Mouse (Mus musculus): ENCODE data around the gene Acd.

Gene Acd

GRCm38 (mm10) chr8:105700566-105700965, 336 bp downstream of the Acd start:
- peak; percentile 51 for DNase-seq

- DNase-seq = no peak
Measured at GRCm38 (mm10) chr8:105699488-105700215, 1.2 kb downstream of the Acd start.

- no peak for DNase-seq
Measured at GRCm38 (mm10) chr8:105698734-105699133, 2.2 kb downstream of the Acd start.

GRCm38 (mm10) chr8:105697196-105697780, 3.6 kb downstream of the Acd start:
- DNase-seq = no peak

- no peak for DNase-seq
Measured at GRCm38 (mm10) chr8:105695080-105695780, 5.7 kb downstream of the Acd start.

- DNase-seq = peak; percentile 65
Measured at GRCm38 (mm10) chr8:105694051-105694799, 6.7 kb downstream of the Acd start.

GRCm38 (mm10) chr8:105693648-105694047, 7.3 kb downstream of the Acd start:
- peak; percentile 84 for DNase-seq

- DNase-seq = no peak
Measured at GRCm38 (mm10) chr8:105692449-105693182, 8.3 kb downstream of the Acd start.

GRCm38 (mm10) chr8:105690978-105691377, 9.9 kb downstream of the Acd start:
- DNase-seq = no peak

- DNase-seq = no peak
Measured at GRCm38 (mm10) chr8:105689983-105690360, 10.9 kb downstream of the Acd start.

GRCm38 (mm10) chr8:105689256-105689982, 11.5 kb downstream of the Acd start:
- DNase-seq = no peak

GRCm38 (mm10) chr8:105688242-105688752, 12.6 kb downstream of the Acd start:
- no peak for DNase-seq

GRCm38 (mm10) chr8:105687512-105687911, 13.4 kb downstream of the Acd start:
- no peak for DNase-seq

GRCm38 (mm10) chr8:105686551-105686950, 14.4 kb downstream of the Acd start:
- DNase-seq = no peak

GRCm38 (mm10) chr8:105685796-105686308, 15.1 kb downstream of the Acd start, which contains the start of gene Carmil2:
Gene Carmil2, plus strand, starts transcription at chr8:105686274.
- no peak for DNase-seq

- DNase-seq = no peak
Measured at GRCm38 (mm10) chr8:105685325-105685724, 15.6 kb downstream of the Acd start.

GRCm38 (mm10) chr8:105677891-105678290, 23.0 kb downstream of the Acd start:
- no peak for DNase-seq

- DNase-seq = no peak
Measured at GRCm38 (mm10) chr8:105661167-105661566, 39.7 kb downstream of the Acd start.

GRCm38 (mm10) chr8:105657641-105658040, 43.3 kb downstream of the Acd start:
- no peak for DNase-seq

- no peak for DNase-seq
Measured at GRCm38 (mm10) chr8:105648929-105649328, 52.0 kb downstream of the Acd start.
